In genomic region chr13:32903211-32903873, GRCm38 (mm10) we compare ENCODE assay signal across 8 mouse cellular contexts. TPM values are rescaled to one million over a fixed set of nuclear protein-coding genes. Genes with fewer than 3 reads are reported as not detected.
DNase-seq lines count a peak whose midpoint lies in the region; ATAC-seq and TF ChIP-seq lines count a peak whose summit lies in the region.

No protein-coding gene starts in this region.

- peak; percentile 95 for TF ChIP-seq CTCF in brain, embryonic 14.5 days (IDR thresholded peaks at IDR 0.05; ENCODE audit: borderline replicate concordance, extremely low read depth, insufficient read depth, insufficient read length)
- peak; percentile 99 for TF ChIP-seq CTCF in kidney, postnatal 0 days (IDR thresholded peaks at IDR 0.05; ENCODE audit: low read depth)
- peak; percentile 98 for TF ChIP-seq CTCF in liver, adult 2 months (IDR thresholded peaks at IDR 0.05; ENCODE audit: low read depth, low read length)

- peak; percentile 75 for DNase-seq in CD4-positive helper T cell, adult 2 months (ENCODE audit: low read depth, low spot score)
- DNase-seq in brain, embryonic 14.5 days (ENCODE audit: low read depth), result peak; percentile 89
- DNase-seq in kidney, postnatal 0 days (ENCODE audit: low spot score), result peak; percentile 96
- peak; percentile 68 for DNase-seq in liver, adult 2 months (ENCODE audit: extremely low read depth, low read depth, low spot score)
- peak; percentile 83 to 95 for DNase-seq in spleen, postnatal 4 days (ENCODE audit: low spot score in 2 of 2)

- H3K4me2 ChIP-seq in heart, embryonic 13.5 days, result no peak overlapping the region
- H3K4me2 ChIP-seq in kidney, postnatal 0 days (ENCODE audit: low read length), result no peak overlapping the region
- H3K4me2 ChIP-seq in myocyte (ENCODE audit: low read depth), result peak overlapping the region; percentile 52

- 30% methylated on average over 8 of the region's 8 CpGs for WGBS in heart, embryonic 13.5 days
- WGBS in kidney, postnatal 0 days, result 30% methylated on average over 8 of the region's 8 CpGs
- WGBS in liver, adult 2 months, result 29% methylated on average over 8 of the region's 8 CpGs

- no peaks in the 10 kb centered on the region for H3K36me3 ChIP-seq in heart, embryonic 13.5 days
- H3K36me3 ChIP-seq in kidney, postnatal 0 days (ENCODE audit: insufficient read depth, low read length), result no peaks in the 10 kb centered on the region
- H3K36me3 ChIP-seq in liver, adult 2 months (ENCODE audit: control insufficient read depth, insufficient read depth, low read length), result no peaks in the 10 kb centered on the region
- H3K36me3 ChIP-seq in myocyte (ENCODE audit: control insufficient read depth, insufficient read depth), result no peaks in the 10 kb centered on the region

- peak; percentile 93 for ATAC-seq in erythroid progenitor cell, adult 5-6 weeks (replicated peaks; ENCODE audit: low FRiP score, poor library complexity, severe bottlenecking)
- peak; percentile 68 for ATAC-seq in heart, embryonic 13.5 days (ENCODE audit: extremely low read depth, insufficient number of reproducible peaks, low FRiP score, low TSS enrichment)
- peak; percentile 90 for ATAC-seq in kidney, postnatal 0 days (replicated peaks; ENCODE audit: low FRiP score, low read depth)

- TF ChIP-seq POLR2A in brain, embryonic 14.5 days (IDR thresholded peaks at IDR 0.05; ENCODE audit: borderline replicate concordance, extremely low read depth, insufficient read depth, insufficient read length, poor library complexity, severe bottlenecking), result no peak
- no peak for TF ChIP-seq POLR2A in liver, adult 2 months (IDR thresholded peaks at IDR 0.05; ENCODE audit: extremely low read depth, insufficient read depth, low read length)
- no peak for TF ChIP-seq POLR2A in myocyte (IDR thresholded peaks at IDR 0.05; ENCODE audit: insufficient read length, low read depth)

- H3K9ac ChIP-seq in heart, embryonic 13.5 days, result peak overlapping the region; percentile 61
- H3K9ac ChIP-seq in kidney, postnatal 0 days (ENCODE audit: low read depth, low read length), result no peak overlapping the region
- H3K9ac ChIP-seq in liver, adult 2 months (ENCODE audit: low read depth, low read length), result no peak overlapping the region

- no peaks in the 10 kb centered on the region for H3K27me3 ChIP-seq in heart, embryonic 13.5 days (replicated peaks)
- H3K27me3 ChIP-seq in kidney, postnatal 0 days (ENCODE audit: insufficient read depth, low read length), result no peaks in the 10 kb centered on the region
- no peaks in the 10 kb centered on the region for H3K27me3 ChIP-seq in liver, adult 2 months (ENCODE audit: control insufficient read depth, insufficient read depth, low read length)
- H3K27me3 ChIP-seq in myocyte (ENCODE audit: control insufficient read depth, insufficient read depth, insufficient read length), result no peaks in the 10 kb centered on the region

- H3K9me3 ChIP-seq in heart, embryonic 13.5 days, result no peaks in the 10 kb centered on the region
- no peaks in the 10 kb centered on the region for H3K9me3 ChIP-seq in kidney, postnatal 0 days (replicated peaks; ENCODE audit: low read length)

- H3K4me3 ChIP-seq in heart, embryonic 13.5 days, result no peak overlapping the region
- no peak overlapping the region for H3K4me3 ChIP-seq in kidney, postnatal 0 days (replicated peaks; ENCODE audit: low read depth, low read length)
- H3K4me3 ChIP-seq in liver, adult 2 months (ENCODE audit: insufficient read depth, low read depth, low read length), result no peak overlapping the region
- no peak overlapping the region for H3K4me3 ChIP-seq in myocyte

- H3K79me2 ChIP-seq in liver, adult 2 months (ENCODE audit: control insufficient read depth, insufficient read depth, low read length), result no peaks in the 10 kb centered on the region
- no peaks in the 10 kb centered on the region for H3K79me2 ChIP-seq in myocyte (ENCODE audit: control insufficient read depth, insufficient read depth)

- H3K4me1 ChIP-seq in heart, embryonic 13.5 days, result peaks cover 6% of the 10 kb centered on the region
- no peaks in the 10 kb centered on the region for H3K4me1 ChIP-seq in kidney, postnatal 0 days (replicated peaks; ENCODE audit: insufficient read depth, low read length)
- H3K4me1 ChIP-seq in liver, adult 2 months (ENCODE audit: control insufficient read depth, insufficient read depth, low read length), result no peaks in the 10 kb centered on the region

- no peak overlapping the region for H3ac ChIP-seq in myocyte (ENCODE audit: control insufficient read depth, insufficient read length)

- no peak overlapping the region for H3K27ac ChIP-seq in heart, embryonic 13.5 days (replicated peaks)
- H3K27ac ChIP-seq in kidney, postnatal 0 days, result no peak overlapping the region
- H3K27ac ChIP-seq in liver, adult 2 months (replicated peaks; ENCODE audit: insufficient read depth, low read depth, low read length), result no peak overlapping the region

TF ChIP-seq in myocyte, 11 proteins besides CTCF, POLR2A, EP300 and RAD21:
- TF ChIP-seq SRF (IDR thresholded peaks at IDR 0.05; ENCODE audit: control insufficient read depth, insufficient read length, low read depth) (no peak), MAX (IDR thresholded peaks at IDR 0.05; ENCODE audit: low read depth) (no peak), CEBPB (IDR thresholded peaks at IDR 0.05; ENCODE audit: insufficient read depth, poor library complexity, severe bottlenecking) (no peak), E2F4 (IDR thresholded peaks at IDR 0.05; ENCODE audit: insufficient read depth) (no peak), REST (IDR thresholded peaks at IDR 0.05; ENCODE audit: insufficient read depth, insufficient read length) (no peak), MYOD1 (IDR thresholded peaks at IDR 0.05; ENCODE audit: control insufficient read depth in 1 of 3, insufficient read length in 2 of 3, low read depth in 2 of 3) (no peak)

RNA-seq across cellular contexts. Expression of gene Serpinb1c, which starts 5.3 kb away (rescaled TPM):
- polyA plus RNA-seq in brain, embryonic 14.5 days (2012; rRNA removed), result not detected in 2 replicates
- total RNA-seq in erythroid progenitor cell, adult 5-6 weeks (2015; ENCODE audit: low replicate concordance), result not detected in 2 replicates
- total RNA-seq in erythroid progenitor cell, adult 5-6 weeks (2017; ENCODE audit: low replicate concordance), result not detected in 2 replicates
- polyA plus RNA-seq in heart, embryonic 13.5 days (2015; fragmentation: Nextera tagmentation; extraction: Ambion mirVana), result 0.20 and 0.22 TPM in 2 replicates
- not detected in 2 replicates for polyA plus RNA-seq in kidney, postnatal 0 days (2015; fragmentation: Nextera tagmentation; extraction: Ambion mirVana)
- 0.28 TPM in 1 of 2 replicates, not detected in the other for total RNA-seq in liver, adult 2 months (2014; rRNA removed)
- 0.15 TPM in 1 of 2 replicates, not detected in the other for polyA plus RNA-seq in liver, adult 2 months (2012; rRNA removed)
- 0.08 TPM for polyA plus RNA-seq in myocyte (2012; fragmentation: generic; extraction: Trizol)

RNA-seq across cellular contexts. Expression of gene Serpinb1a, which starts 52.4 kb away (rescaled TPM):
- 0.85 and 1.4 TPM in 2 replicates for polyA plus RNA-seq in brain, embryonic 14.5 days (2012; rRNA removed)
- total RNA-seq in erythroid progenitor cell, adult 5-6 weeks (2015; ENCODE audit: low replicate concordance), result 77.8 and 91.8 TPM in 2 replicates
- total RNA-seq in erythroid progenitor cell, adult 5-6 weeks (2017; ENCODE audit: low replicate concordance), result 54.4 and 79.4 TPM in 2 replicates
- 4.8 and 6.3 TPM in 2 replicates for polyA plus RNA-seq in heart, embryonic 13.5 days (2015; fragmentation: Nextera tagmentation; extraction: Ambion mirVana)
- polyA plus RNA-seq in kidney, postnatal 0 days (2015; fragmentation: Nextera tagmentation; extraction: Ambion mirVana), result 18.5 and 18.7 TPM in 2 replicates
- 6.7 and 11.2 TPM in 2 replicates for total RNA-seq in liver, adult 2 months (2014; rRNA removed)
- polyA plus RNA-seq in liver, adult 2 months (2012; rRNA removed), result 4.7 and 5.1 TPM in 2 replicates
- polyA plus RNA-seq in myocyte (2012; fragmentation: generic; extraction: Trizol), result 85.1 TPM
